Mouse (Mus musculus) macrophage (primary cell): Measurements from ENCODE around the gene Akr1a1. TPM values are rescaled to one million over a fixed set of nuclear protein-coding genes. Genes with fewer than 3 reads are reported as not detected.
A peak's percentile ranks its signal among the peaks of the same experiment; 100 is the strongest.
"Not testable (repeated sequence)": the region's sequence is repeated elsewhere in the genome, so short reads cannot be mapped to it uniquely, and the experiment has no call there.

Source experiments
- H3K27ac ChIP-seq: fragments of 350-480 bp; formaldehyde crosslinking; 2 replicates; pipeline ENCODE4 v1.9.0; 2021
- H3K36me3 ChIP-seq: fragments of 350-480 bp; formaldehyde crosslinking; 2 replicates; pipeline ENCODE4 v1.9.0; 2021; ENCODE audit errors: inconsistent target
- H3K4me3 ChIP-seq: fragments of 350-480 bp; formaldehyde crosslinking; 2 replicates; pipeline ENCODE4 v1.9.0; 2021; ENCODE audit errors: inconsistent target
- H3K79me2 ChIP-seq: fragments of 350-480 bp; formaldehyde crosslinking; 2 replicates; pipeline ENCODE4 v1.9.0; 2021; ENCODE audit errors: inconsistent target
- WGBS: methylation state at CpG from one replicate; pipeline ENCODE4 v1.1.7; 2026; ENCODE audit warnings: inconsistent platforms; ENCODE audit not compliant: missing documents; 5-methylcytosine and 5-hydroxymethylcytosine counted together
- polyA plus RNA-seq: library from polyadenylated mRNA; stranded (reverse); fragments of 250-400 nt; gene quantifications from 3 replicates; pipeline ENCODE4 v1.2.4, GENCODE M21; 2018; ENCODE audit warnings: inconsistent platforms

Akr1a1 gene
- polyA plus RNA-seq, 1 experiment from 2014 or later, result 1,138 TPM

DNA sequence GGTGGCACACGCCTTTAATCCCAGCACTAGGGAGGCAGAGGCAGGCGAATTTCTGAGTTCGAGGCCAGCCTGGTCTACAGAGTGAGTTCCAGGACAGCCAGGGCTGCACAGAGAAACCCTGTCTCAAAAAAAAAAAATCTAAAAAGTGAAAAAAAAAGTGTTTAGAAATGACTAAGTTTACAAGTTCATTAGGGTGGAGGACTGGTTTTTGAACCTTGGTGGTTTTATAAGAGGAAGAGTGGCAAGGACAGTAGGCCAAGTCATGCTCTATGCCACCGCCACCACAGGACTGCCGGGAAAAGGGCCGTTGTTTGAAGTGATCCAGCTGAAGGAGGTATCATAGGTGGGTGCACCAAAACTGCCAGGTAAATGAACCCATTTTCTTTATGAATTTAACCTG lies 23.3 kb upstream of the Akr1a1 start:
- WGBS, result 92% methylated on average over 5 of the region's 6 CpGs
- H3K27ac ChIP-seq, H3K36me3 ChIP-seq, H3K79me2 ChIP-seq, H3K4me3 ChIP-seq: not testable (repeated sequence)

- 18% methylated on average over 2 of the region's 2 CpGs for WGBS
- Histone ChIP-seq H3K27ac (peak overlapping the region; percentile 72), H3K79me2 (no peaks in the 10 kb centered on the region; the same call in 1 of the 2 replicates), H3K4me3 (no peak overlapping the region), H3K36me3 (no peaks in the 10 kb centered on the region)
These were observed 21.3 kb upstream of the Akr1a1 start for GRCm38 (mm10) chr4:116672785-116673184.

DNA sequence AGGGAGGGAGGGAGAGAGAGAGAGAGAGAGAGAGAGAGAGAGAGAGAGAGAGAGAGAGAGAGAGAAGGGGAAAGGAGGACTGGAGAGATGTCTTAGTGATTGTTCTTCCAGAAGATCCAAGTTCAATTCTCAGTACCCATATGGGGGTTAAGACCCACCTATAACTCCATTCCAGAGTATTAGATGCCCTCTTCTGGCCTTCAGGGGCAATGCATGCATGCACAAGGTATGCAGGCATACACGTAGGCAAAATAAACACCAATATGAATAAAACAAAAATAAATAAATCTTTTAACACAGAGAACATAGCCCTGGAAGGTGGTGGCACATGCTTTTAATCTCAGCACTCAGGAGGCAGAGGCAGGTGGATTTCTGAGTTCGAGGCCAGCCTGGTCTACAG lies 17.8 kb upstream of the Akr1a1 start:
- 71% methylated on average over 1 of the region's 2 CpGs for WGBS
- Histone ChIP-seq H3K79me2 (no peaks in the 10 kb centered on the region; the same call in 1 of the 2 replicates), H3K27ac (peak overlapping the region; percentile 99), H3K4me3 (no peak overlapping the region), H3K36me3 (no peaks in the 10 kb centered on the region)

GRCm38 (mm10) chr4:116668145-116668544 lies 16.7 kb upstream of the Akr1a1 start:
- H3K4me3 ChIP-seq, result no peak overlapping the region
- peak overlapping the region; percentile 99 for H3K27ac ChIP-seq
- no peaks in the 10 kb centered on the region; the same call in 1 of the 2 replicates for H3K79me2 ChIP-seq

GRCm38 (mm10) chr4:116666625-116667024 lies 15.1 kb upstream of the Akr1a1 start:
- Histone ChIP-seq H3K79me2 (no peaks in the 10 kb centered on the region; the same call in 1 of the 2 replicates), H3K36me3 (no peaks in the 10 kb centered on the region), H3K27ac (peak overlapping the region; percentile 99), H3K4me3 (no peak overlapping the region)
- 23% methylated on average over 4 of the region's 4 CpGs for WGBS

More at GRCm38 (mm10) chr4:116668145-116668544, 16.7 kb upstream of the Akr1a1 start:
- WGBS, result 0% methylated on average over 3 of the region's 3 CpGs
- no peaks in the 10 kb centered on the region for H3K36me3 ChIP-seq

- WGBS, result 100% methylated on average over 1 of the region's 1 CpGs
- no peak overlapping the region for H3K4me3 ChIP-seq
These were observed 10.5 kb upstream of the Akr1a1 start for GRCm38 (mm10) chr4:116661998-116662397.

GRCm38 (mm10) chr4:116660829-116661228 lies 9.3 kb upstream of the Akr1a1 start:
- no peaks in the 10 kb centered on the region for H3K36me3 ChIP-seq
- H3K4me3 ChIP-seq, result no peak overlapping the region
- no peaks in the 10 kb centered on the region for H3K79me2 ChIP-seq
- 85% methylated on average over 6 of the region's 6 CpGs for WGBS
- H3K27ac ChIP-seq, result peak overlapping the region; percentile 4; the same call in 1 of the 2 replicates

More at GRCm38 (mm10) chr4:116661998-116662397, 10.5 kb upstream of the Akr1a1 start:
- no peaks in the 10 kb centered on the region for H3K36me3 ChIP-seq
- no peak overlapping the region for H3K27ac ChIP-seq
- H3K79me2 ChIP-seq, result no peaks in the 10 kb centered on the region

DNA sequence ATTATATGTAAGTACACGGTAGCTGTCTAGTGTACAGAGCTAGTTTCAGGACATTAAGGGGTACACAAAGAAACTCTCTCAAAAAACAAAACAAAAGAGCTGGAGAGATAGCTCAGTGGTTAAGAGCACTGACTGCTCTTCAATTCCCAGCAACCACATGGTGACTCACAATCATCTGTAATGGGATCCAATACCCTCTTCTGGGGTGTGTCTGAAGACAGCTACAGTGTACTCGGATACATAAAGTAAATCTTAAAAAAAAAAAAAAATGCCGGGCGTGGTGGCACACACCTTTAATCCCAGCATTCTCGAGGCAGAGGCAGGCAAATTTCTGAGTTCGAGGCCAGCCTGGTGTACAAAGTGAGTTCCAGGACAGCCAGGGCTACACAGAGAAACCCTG lies 8.4 kb upstream of the Akr1a1 start:
- H3K79me2 ChIP-seq, H3K4me3 ChIP-seq, H3K27ac ChIP-seq, H3K36me3 ChIP-seq: not testable (repeated sequence)
- WGBS, result 91% methylated on average over 6 of the region's 6 CpGs

GRCm38 (mm10) chr4:116659474-116659873 lies 8.0 kb upstream of the Akr1a1 start:
- Histone ChIP-seq H3K79me2 (no peaks in the 10 kb centered on the region; the same call in 1 of the 2 replicates), H3K36me3 (no peaks in the 10 kb centered on the region), H3K27ac (no peak overlapping the region), H3K4me3 (no peak overlapping the region)
- WGBS, result 100% methylated on average over 2 of the region's 2 CpGs

DNA sequence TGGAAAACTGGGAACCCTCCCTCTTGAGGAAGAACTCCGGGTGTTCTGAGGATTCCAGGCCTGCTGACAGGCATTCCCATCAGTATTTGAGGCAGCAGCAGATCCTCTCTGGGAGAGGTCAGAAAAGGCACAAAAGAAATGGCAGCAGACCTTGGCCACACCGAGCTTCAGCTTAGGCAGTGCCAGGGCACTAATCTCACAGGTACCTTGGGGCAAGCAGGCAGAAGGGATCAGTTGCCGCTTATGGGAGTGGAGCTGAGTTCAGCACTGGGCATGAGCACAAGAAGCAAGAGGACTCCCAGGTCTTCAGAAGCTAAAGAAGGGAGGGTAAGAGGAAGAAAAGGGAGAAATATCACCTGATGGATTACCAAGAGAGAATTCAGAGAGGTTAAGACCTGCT lies 6.5 kb upstream of the Akr1a1 start:
- 90% methylated on average over 3 of the region's 3 CpGs for WGBS
- peaks cover 14% of the 10 kb centered on the region; the same call in 1 of the 2 replicates for H3K79me2 ChIP-seq
- H3K36me3 ChIP-seq, result no peaks in the 10 kb centered on the region
- no peak overlapping the region for H3K27ac ChIP-seq
- no peak overlapping the region for H3K4me3 ChIP-seq

DNA sequence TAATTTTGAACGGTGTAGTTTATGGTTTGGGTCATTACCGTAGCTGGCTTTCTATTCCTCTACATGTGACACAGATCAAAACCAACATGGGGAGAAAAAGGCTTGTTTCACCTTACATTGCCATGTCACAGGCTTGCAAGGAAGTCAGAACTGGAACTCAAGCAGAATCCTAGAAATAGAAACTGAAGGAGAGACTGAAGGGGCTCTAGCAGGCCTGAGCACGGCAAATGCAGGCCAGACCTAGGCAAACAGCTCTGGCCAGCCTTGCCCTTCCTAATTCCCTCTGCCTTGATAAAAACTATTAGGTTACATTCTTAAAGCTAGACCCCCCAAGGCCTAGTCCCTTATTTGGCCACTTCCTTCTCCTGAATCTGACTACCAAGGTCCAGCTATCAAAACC lies 4.2 kb upstream of the Akr1a1 start:
- no peak overlapping the region for H3K4me3 ChIP-seq
- no peaks in the 10 kb centered on the region for H3K36me3 ChIP-seq
- H3K27ac ChIP-seq, result peak overlapping the region; percentile 98
- peaks cover 38% of the 10 kb centered on the region for H3K79me2 ChIP-seq
- 79% methylated on average over 2 of the region's 3 CpGs for WGBS

DNA sequence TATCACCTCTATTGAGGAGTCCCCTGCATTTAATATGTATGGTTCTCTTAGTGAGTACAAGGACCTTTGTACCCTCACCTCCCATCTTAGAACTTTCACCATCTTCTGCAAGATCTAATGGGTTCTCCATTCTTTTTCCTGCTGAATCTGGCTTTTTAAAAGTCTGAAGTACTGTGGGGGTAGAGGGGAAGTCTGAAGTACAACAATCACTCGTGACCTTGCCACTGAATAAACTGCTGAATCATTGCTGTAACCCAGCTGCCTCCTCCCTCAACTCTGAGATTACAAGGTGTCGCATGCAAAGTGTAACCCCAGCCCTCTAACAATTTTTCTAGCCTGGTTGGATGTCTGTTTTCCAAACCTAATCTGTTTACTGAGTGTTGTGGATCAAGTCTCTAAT lies 3.6 kb upstream of the Akr1a1 start:
- peaks cover 43% of the 10 kb centered on the region for H3K79me2 ChIP-seq
- 0% methylated on average over 2 of the region's 2 CpGs for WGBS
- H3K4me3 ChIP-seq, result no peak overlapping the region
- peak overlapping the region; percentile 98 for H3K27ac ChIP-seq
- no peaks in the 10 kb centered on the region for H3K36me3 ChIP-seq

GRCm38 (mm10) chr4:116653228-116653627 lies 1.7 kb upstream of the Akr1a1 start:
- Histone ChIP-seq H3K4me3 (no peak overlapping the region), H3K79me2 (peaks cover 62% of the 10 kb centered on the region), H3K36me3 (no peaks in the 10 kb centered on the region), H3K27ac (no peak overlapping the region)
- WGBS, result 88% methylated on average over 5 of the region's 6 CpGs

- H3K4me3 ChIP-seq, result peak overlapping the region; percentile 76
- H3K36me3 ChIP-seq, result no peaks in the 10 kb centered on the region
- peak overlapping the region; percentile 98 for H3K27ac ChIP-seq
- peaks cover 76% of the 10 kb centered on the region for H3K79me2 ChIP-seq
- 8% methylated on average over 6 of the region's 6 CpGs for WGBS
These were observed 286 bp upstream of the Akr1a1 start for GRCm38 (mm10) chr4:116651797-116652135.

GRCm38 (mm10) chr4:116650365-116650764 lies 1.1 kb downstream of the Akr1a1 start:
- Histone ChIP-seq H3K4me3 (peak overlapping the region; percentile 76), H3K79me2 (peaks cover 90% of the 10 kb centered on the region), H3K36me3 (peaks cover 7% of the 10 kb centered on the region; the same call in 1 of the 2 replicates), H3K27ac (peak overlapping the region; percentile 98)
- 29% methylated on average over 4 of the region's 5 CpGs for WGBS

- H3K79me2 ChIP-seq, result peaks cover 99% of the 10 kb centered on the region
- 92% methylated on average over 2 of the region's 2 CpGs for WGBS
- peaks cover 16% of the 10 kb centered on the region; the same call in 1 of the 2 replicates for H3K36me3 ChIP-seq
- peak overlapping the region; percentile 98 for H3K27ac ChIP-seq
- peak overlapping the region; percentile 76 for H3K4me3 ChIP-seq
These were observed 2.1 kb downstream of the Akr1a1 start for GRCm38 (mm10) chr4:116649411-116649810.
